Comparison of ENCODE assay signal across 13 mouse cellular contexts in genomic region chr8:47988111-47988510, GRCm38 (mm10). TPM values are rescaled to one million over a fixed set of nuclear protein-coding genes. Genes with fewer than 3 reads are reported as not detected.
DNase-seq lines count a peak whose midpoint lies in the region; ATAC-seq and TF ChIP-seq lines count a peak whose summit lies in the region.
"Had no signal": no experiment of that assay in that cellular context is flagged by ENCODE, and none has a peak within 500 bp of the region (broad histone marks: within the 10 kb centered on the region; RNA-seq: fewer than 3 reads in every experiment).

No protein-coding gene starts in this region.

- H3K27ac ChIP-seq in embryonic facial prominence, embryonic 11.5 days (replicated peaks; ENCODE audit: low read depth, low read length): no peak overlapping the region
- H3K27ac ChIP-seq in embryonic facial prominence, embryonic 15.5 days (replicated peaks): no peak overlapping the region
- H3K27ac ChIP-seq in limb, embryonic 14.5 days (replicated peaks; ENCODE audit: low read depth, low read length): no peak overlapping the region
- H3K27ac ChIP-seq in midbrain, embryonic 14.5 days (replicated peaks; ENCODE audit: low read depth, low read length): no peak overlapping the region
- H3K27ac ChIP-seq in midbrain, postnatal 0 days (ENCODE audit: low read depth, low read length): no peak overlapping the region
- H3K27ac ChIP-seq: forebrain, embryonic 12.5 days; liver, embryonic 13.5 days; midbrain, embryonic 10.5 days had no signal

- no peaks in the 10 kb centered on the region for H3K9me3 ChIP-seq in embryonic facial prominence, embryonic 11.5 days (replicated peaks; ENCODE audit: control insufficient read depth, low read length)
- no peaks in the 10 kb centered on the region for H3K9me3 ChIP-seq in embryonic facial prominence, embryonic 15.5 days (replicated peaks)
- H3K9me3 ChIP-seq in limb, embryonic 14.5 days (ENCODE audit: control insufficient read depth, low read length): no peaks in the 10 kb centered on the region
- H3K9me3 ChIP-seq in midbrain, embryonic 14.5 days (ENCODE audit: control insufficient read depth, low read length): no peaks in the 10 kb centered on the region
- H3K9me3 ChIP-seq in midbrain, postnatal 0 days (ENCODE audit: low read length): no peaks in the 10 kb centered on the region
- H3K9me3 ChIP-seq: forebrain, embryonic 12.5 days; liver, embryonic 13.5 days; midbrain, embryonic 10.5 days had no signal

- no peak for ATAC-seq in embryonic facial prominence, embryonic 11.5 days (replicated peaks; ENCODE audit: insufficient number of reproducible peaks, low FRiP score, low TSS enrichment, low read depth)
- ATAC-seq in embryonic facial prominence, embryonic 15.5 days (ENCODE audit: insufficient number of reproducible peaks, low FRiP score, low TSS enrichment, low read depth): no peak
- ATAC-seq in limb, embryonic 14.5 days (ENCODE audit: low FRiP score, low read depth): no peak
- no peak for ATAC-seq in midbrain, embryonic 14.5 days (ENCODE audit: low FRiP score, low TSS enrichment)
- ATAC-seq in midbrain, postnatal 0 days (ENCODE audit: low FRiP score): no peak

- TF ChIP-seq POLR2A in limb, embryonic 14.5 days (IDR thresholded peaks at IDR 0.05; ENCODE audit: borderline replicate concordance, extremely low read depth, insufficient read depth, insufficient read length): no peak

- TF ChIP-seq CTCF in midbrain, postnatal 0 days (IDR thresholded peaks at IDR 0.05): no peak

- 73% methylated on average over 15 of the region's 15 CpGs for WGBS in embryonic facial prominence, embryonic 11.5 days
- 62% methylated on average over 15 of the region's 15 CpGs for WGBS in embryonic facial prominence, embryonic 15.5 days
- WGBS in limb, embryonic 14.5 days: 22% methylated on average over 15 of the region's 15 CpGs
- 88% methylated on average over 15 of the region's 15 CpGs for WGBS in midbrain, embryonic 14.5 days
- 88% methylated on average over 15 of the region's 15 CpGs for WGBS in midbrain, postnatal 0 days

- H3K4me1 ChIP-seq in embryonic facial prominence, embryonic 11.5 days (ENCODE audit: control insufficient read depth, insufficient read depth, low read length): peaks cover 10% of the 10 kb centered on the region
- peaks cover 53% of the 10 kb centered on the region for H3K4me1 ChIP-seq in embryonic facial prominence, embryonic 15.5 days
- H3K4me1 ChIP-seq in limb, embryonic 14.5 days (ENCODE audit: control insufficient read depth, insufficient read depth, low read length): peaks cover 46% of the 10 kb centered on the region
- H3K4me1 ChIP-seq in midbrain, embryonic 14.5 days (ENCODE audit: control insufficient read depth, insufficient read depth, low read length): peaks cover 28% of the 10 kb centered on the region
- peaks cover 6% of the 10 kb centered on the region; the same call in 1 of the 2 replicates for H3K4me1 ChIP-seq in midbrain, postnatal 0 days (ENCODE audit: insufficient read depth, low read length)

- peak overlapping the region; percentile 10; the same call in 1 of the 2 replicates for H3K4me2 ChIP-seq in embryonic facial prominence, embryonic 11.5 days (ENCODE audit: low read depth, low read length)
- peak overlapping the region; percentile 37 for H3K4me2 ChIP-seq in embryonic facial prominence, embryonic 15.5 days (replicated peaks)
- peak overlapping the region; percentile 92 for H3K4me2 ChIP-seq in limb, embryonic 14.5 days (replicated peaks; ENCODE audit: low read depth, low read length, severe bottlenecking)
- H3K4me2 ChIP-seq in midbrain, embryonic 14.5 days (ENCODE audit: low read length): no peak overlapping the region
- H3K4me2 ChIP-seq in midbrain, postnatal 0 days (ENCODE audit: low read depth, low read length, poor library complexity, severe bottlenecking): no peak overlapping the region
- H3K4me2 ChIP-seq: forebrain, embryonic 12.5 days had no signal

- H3K9ac ChIP-seq in embryonic facial prominence, embryonic 11.5 days (replicated peaks; ENCODE audit: low read length): no peak overlapping the region
- H3K9ac ChIP-seq in embryonic facial prominence, embryonic 15.5 days: no peak overlapping the region
- H3K9ac ChIP-seq in limb, embryonic 14.5 days (ENCODE audit: low read depth, low read length, severe bottlenecking): 0 out of 2 replicates have a peak overlapping the region, but pooled peaks have one; percentile 16
- H3K9ac ChIP-seq in midbrain, embryonic 14.5 days (replicated peaks; ENCODE audit: low read length): no peak overlapping the region
- H3K9ac ChIP-seq in midbrain, postnatal 0 days (replicated peaks; ENCODE audit: low read length, poor library complexity, severe bottlenecking): no peak overlapping the region
- H3K9ac ChIP-seq: forebrain, embryonic 12.5 days; liver, embryonic 13.5 days had no signal

- peak; percentile 15 for DNase-seq in kidney, adult 11 months
- no peak for DNase-seq in kidney, postnatal 14 days
- no peak for DNase-seq in embryonic facial prominence, embryonic 11.5 days (ENCODE audit: low spot score)
- no peak for DNase-seq in limb, embryonic 14.5 days (ENCODE audit: low spot score)
- no peak for DNase-seq in midbrain, embryonic 14.5 days
- no peak for DNase-seq in midbrain, postnatal 0 days (ENCODE audit: low spot score)
- DNase-seq: cerebellum, postnatal 25 days; gastrocnemius, postnatal 36 days; liver, embryonic 13.5 days; thymus, adult 2 months had no signal

- no peaks in the 10 kb centered on the region for H3K27me3 ChIP-seq in embryonic facial prominence, embryonic 11.5 days (ENCODE audit: control insufficient read depth, insufficient read depth, low read length)
- no peaks in the 10 kb centered on the region for H3K27me3 ChIP-seq in embryonic facial prominence, embryonic 15.5 days
- H3K27me3 ChIP-seq in limb, embryonic 14.5 days (ENCODE audit: control insufficient read depth, insufficient read depth, low read length): no peaks in the 10 kb centered on the region
- no peaks in the 10 kb centered on the region for H3K27me3 ChIP-seq in midbrain, embryonic 14.5 days (ENCODE audit: control insufficient read depth, insufficient read depth, low read length)
- no peaks in the 10 kb centered on the region for H3K27me3 ChIP-seq in midbrain, postnatal 0 days (ENCODE audit: insufficient read depth, low read length)
- H3K27me3 ChIP-seq: forebrain, embryonic 12.5 days had no signal

- H3K36me3 ChIP-seq in embryonic facial prominence, embryonic 11.5 days (replicated peaks; ENCODE audit: control insufficient read depth, insufficient read depth, low read depth, low read length): no peaks in the 10 kb centered on the region
- no peaks in the 10 kb centered on the region for H3K36me3 ChIP-seq in embryonic facial prominence, embryonic 15.5 days
- no peaks in the 10 kb centered on the region for H3K36me3 ChIP-seq in limb, embryonic 14.5 days (ENCODE audit: control insufficient read depth, insufficient read depth, low read length)
- H3K36me3 ChIP-seq in midbrain, embryonic 14.5 days (ENCODE audit: control insufficient read depth, insufficient read depth, low read length): no peaks in the 10 kb centered on the region
- H3K36me3 ChIP-seq in midbrain, postnatal 0 days (ENCODE audit: insufficient read depth, low read length): no peaks in the 10 kb centered on the region
- H3K36me3 ChIP-seq: forebrain, embryonic 12.5 days; liver, embryonic 13.5 days; midbrain, embryonic 10.5 days had no signal

- H3K4me3 ChIP-seq in embryonic facial prominence, embryonic 11.5 days (ENCODE audit: low read depth, low read length): no peak overlapping the region
- no peak overlapping the region for H3K4me3 ChIP-seq in embryonic facial prominence, embryonic 15.5 days (replicated peaks)
- H3K4me3 ChIP-seq in limb, embryonic 14.5 days (replicated peaks; ENCODE audit: low read length): peak overlapping the region; percentile 14
- H3K4me3 ChIP-seq in midbrain, embryonic 14.5 days (replicated peaks; ENCODE audit: low read depth, low read length): no peak overlapping the region
- H3K4me3 ChIP-seq in midbrain, postnatal 0 days (ENCODE audit: low read depth, low read length): no peak overlapping the region
- H3K4me3 ChIP-seq: forebrain, embryonic 12.5 days; liver, embryonic 13.5 days; midbrain, embryonic 10.5 days had no signal

RNA-seq across cellular contexts. Expression of gene Wwc2, which starts 2.6 kb away (rescaled TPM):
- polyA plus RNA-seq in embryonic facial prominence, embryonic 11.5 days (2014; fragmentation: Nextera tagmentation; extraction: Ambion mirVana): 8.8 and 9.7 TPM in 2 replicates
- 11.9 and 12.0 TPM in 2 replicates for polyA plus RNA-seq in embryonic facial prominence, embryonic 15.5 days (2015; fragmentation: Nextera tagmentation; extraction: Ambion mirVana)
- 10.9 and 11.4 TPM in 2 replicates for polyA plus RNA-seq in limb, embryonic 14.5 days (2012; rRNA removed)
- 13.5 and 14.6 TPM in 2 replicates for polyA plus RNA-seq in limb, embryonic 14.5 days (2014; fragmentation: Nextera tagmentation; extraction: Ambion mirVana)
- 4.1 and 6.6 TPM in 2 replicates for polyA plus RNA-seq in midbrain, embryonic 14.5 days (2014; fragmentation: Nextera tagmentation; extraction: Ambion mirVana)
- total RNA-seq in midbrain, postnatal 0 days (2014; rRNA removed): 9.6 and 10.1 TPM in 2 replicates
- polyA plus RNA-seq in midbrain, postnatal 0 days (2015; fragmentation: Nextera tagmentation; extraction: Ambion mirVana): 4.0 and 4.5 TPM in 2 replicates

Comparison
In these comparisons a context has a peak if more than half of its experiments do, and no peak if none do; other contexts are left out.
1. H3K4me2 ChIP-seq: peak in embryonic facial prominence, embryonic 11.5 days (single experiment), embryonic facial prominence, embryonic 15.5 days (single experiment) and limb, embryonic 14.5 days (single experiment); none in midbrain, embryonic 14.5 days (single experiment) and midbrain, postnatal 0 days (single experiment).